Mouse (Mus musculus): Measurements from ENCODE around the gene Prickle3. TPM values are rescaled to one million over a fixed set of nuclear protein-coding genes. Genes with fewer than 3 reads are reported as not detected.

The Prickle3 gene
- 10 to 100 TPM; 16.4 to 18.7 TPM for total RNA-seq (2021)
- long read RNA-seq, experiment 1, partial matches to known transcripts: 0 of 6 reads
- long read RNA-seq, experiment 1, other reads (novel, unspliced or antisense): 1 of 6 reads
- long read RNA-seq, experiment 2, transcript Prickle3-201 (9 exons, 2,301 nt): major isoform, 6 of 14 reads
- long read RNA-seq, experiment 2, partial matches to known transcripts: 1 of 14 reads
- long read RNA-seq, experiment 2, other reads (novel, unspliced or antisense): 3 of 14 reads

DNA sequence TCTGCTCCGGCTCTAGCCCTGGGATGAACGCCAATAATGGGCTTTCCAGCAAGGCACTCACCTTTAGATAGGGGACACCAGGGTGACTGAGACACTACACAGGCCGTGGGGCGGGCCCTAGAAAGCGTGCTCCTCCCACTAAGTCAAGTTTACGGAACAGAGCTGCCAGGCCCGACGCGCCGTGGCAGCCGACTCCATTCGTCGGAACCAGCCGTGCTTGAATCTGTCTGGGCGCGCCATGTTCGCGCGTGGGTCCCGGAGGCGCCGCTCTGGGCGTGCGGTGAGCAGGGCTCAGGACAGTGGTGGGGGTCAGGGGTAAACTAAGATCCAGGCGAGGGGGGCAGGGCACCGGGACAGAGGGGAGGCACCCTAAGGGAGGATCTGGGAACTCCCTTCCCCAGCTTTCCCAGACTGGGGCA is at the start of gene Prickle3:
Gene Prickle3 (plus strand): TSS at position 40 of the 419 bp plus-strand sequence.
- DNase-seq (ENCODE audit: low spot score in 2 of 2): peak in 1 of 2 experiments; percentile 20

- DNase-seq (ENCODE audit: low spot score in 2 of 2): no peak
Measured at GRCm38 (mm10) chrX:7610035-7610434, 47.0 kb upstream of the Prickle3 start.

DNA sequence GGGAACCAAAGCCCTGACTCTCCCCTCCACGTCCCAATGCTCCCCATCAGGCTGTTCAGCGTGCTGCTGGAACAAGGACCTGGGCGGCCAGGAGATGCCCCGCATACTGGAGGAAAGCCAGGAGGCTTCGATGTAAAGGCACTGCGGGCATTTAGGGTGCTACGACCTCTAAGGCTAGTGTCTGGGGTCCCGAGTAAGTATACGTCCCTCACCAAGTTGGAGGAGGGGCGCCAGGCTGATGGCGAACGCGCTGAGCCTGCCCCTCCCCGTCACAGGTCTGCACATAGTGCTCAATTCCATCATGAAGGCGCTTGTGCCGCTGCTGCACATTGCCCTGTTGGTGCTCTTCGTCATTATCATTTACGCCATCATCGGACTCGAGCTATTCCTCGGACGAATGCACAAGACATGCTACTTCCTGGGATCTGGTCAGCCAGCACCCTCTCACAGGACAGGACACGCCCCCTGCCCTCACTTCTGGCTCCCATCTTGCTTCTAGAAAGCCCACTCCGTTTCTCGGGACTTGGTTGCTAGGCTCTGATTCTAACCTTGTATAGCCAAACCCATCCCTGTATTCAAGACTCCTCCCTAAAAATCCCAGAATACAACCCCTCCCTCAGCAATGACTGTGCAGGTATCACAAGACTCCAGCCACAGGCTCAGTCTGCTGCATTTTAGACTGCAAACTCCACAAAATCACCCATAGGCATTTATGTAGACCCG is 46.4 kb upstream of the Prickle3 start:
- DNase-seq (ENCODE audit: low spot score in 2 of 2): no peak

DNA sequence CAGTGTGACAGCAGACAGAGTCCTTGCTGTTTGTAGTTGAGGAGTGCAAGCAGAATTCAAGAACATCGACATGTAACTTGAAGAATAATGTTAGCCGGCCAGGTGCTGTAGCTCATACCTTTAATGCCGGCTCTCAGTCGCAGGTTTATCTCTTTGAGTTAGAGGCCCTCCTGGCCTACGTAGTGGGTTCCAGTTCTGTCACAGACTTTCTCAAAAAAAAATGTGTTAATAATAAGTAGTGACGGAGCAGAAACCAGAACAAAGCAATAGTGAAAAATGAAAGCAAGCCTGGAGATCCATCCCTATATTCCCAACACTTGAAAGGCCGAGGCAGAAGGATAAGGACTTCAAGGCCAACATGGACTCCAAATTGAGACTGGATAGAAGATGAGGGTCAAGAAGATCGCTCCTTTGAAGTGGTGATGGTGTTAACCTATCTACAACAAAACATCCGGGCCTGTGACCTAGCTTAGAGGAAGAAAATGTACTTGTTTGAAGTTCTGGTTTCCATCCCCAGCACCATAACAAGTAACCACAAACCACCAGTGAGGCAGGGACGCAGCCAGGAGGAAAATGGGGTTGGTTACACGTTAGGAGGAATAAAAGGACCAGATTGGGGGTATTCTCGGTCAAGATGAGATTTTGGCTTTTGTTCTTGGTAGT is 39.0 kb upstream of the Prickle3 start:
- DNase-seq (ENCODE audit: low spot score in 2 of 2): no peak

- DNase-seq (ENCODE audit: low spot score in 2 of 2): no peak
Measured at GRCm38 (mm10) chrX:7632560-7632959, 24.5 kb upstream of the Prickle3 start.

GRCm38 (mm10) chrX:7635101-7635500 is 22.0 kb upstream of the Prickle3 start:
- no peak for DNase-seq (ENCODE audit: low spot score in 2 of 2)

DNA sequence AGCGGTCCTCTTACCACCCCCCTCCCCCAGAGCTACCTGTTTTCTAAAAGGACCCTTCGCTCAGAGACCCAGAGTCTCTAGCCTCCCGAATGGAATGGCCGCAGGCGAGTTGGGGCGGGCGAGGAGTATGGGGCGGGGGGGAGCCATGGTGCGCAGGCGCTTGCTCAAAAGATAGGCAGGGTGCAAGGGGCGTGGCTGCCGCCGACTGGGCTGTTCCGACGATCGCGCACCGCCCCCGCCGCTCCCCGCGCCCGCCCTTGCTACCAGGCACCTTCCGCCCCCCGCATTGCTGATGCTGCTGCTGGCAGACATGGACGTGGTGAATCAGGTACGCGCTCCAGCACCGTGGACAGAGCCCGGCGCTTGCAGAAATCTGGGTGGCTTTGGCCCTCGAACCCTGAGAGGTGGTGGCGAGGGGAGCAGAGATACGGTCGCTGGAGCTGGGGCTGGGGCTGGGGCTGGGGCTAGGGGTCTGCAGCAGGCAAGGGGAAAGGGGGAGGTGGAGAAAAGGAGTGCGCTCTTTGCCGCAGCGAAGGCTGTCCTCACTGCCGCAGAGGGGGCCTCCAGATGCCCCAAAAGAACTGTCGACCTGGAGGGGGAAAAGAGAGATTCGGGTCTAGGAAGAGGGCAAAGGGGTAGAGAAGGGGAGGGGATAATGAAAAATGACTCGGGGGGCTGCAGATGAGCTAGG is 18.5 kb upstream of the Prickle3 start, which contains the start of gene Syp:
Gene Syp (plus strand): TSS at position 71 of the 691 bp plus-strand sequence.
- DNase-seq (ENCODE audit: low spot score in 2 of 2): peak; percentile 65 to 67

GRCm38 (mm10) chrX:7639536-7640325 is 17.3 kb upstream of the Prickle3 start:
- DNase-seq (ENCODE audit: low spot score in 2 of 2): no peak

GRCm38 (mm10) chrX:7640785-7641184 is 16.3 kb upstream of the Prickle3 start:
- no peak for DNase-seq (ENCODE audit: low spot score in 2 of 2)

DNA sequence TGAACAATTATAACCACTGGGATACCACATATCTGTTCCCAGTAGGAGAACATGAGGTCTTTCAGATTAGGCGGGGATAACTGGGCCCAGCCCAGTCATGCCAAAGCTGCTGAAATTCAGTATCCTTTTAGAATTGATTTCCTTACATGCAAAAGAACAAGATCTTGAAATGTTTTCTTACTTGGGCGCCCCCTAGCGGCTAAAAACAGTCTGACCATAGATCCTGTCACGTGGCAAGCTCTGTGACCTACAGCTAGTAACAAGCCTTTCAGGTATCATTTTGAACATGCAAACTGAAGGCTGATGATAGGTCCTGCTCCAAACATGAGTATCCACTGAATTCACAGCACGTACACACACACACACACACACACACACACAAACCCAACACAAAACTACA is 11.7 kb upstream of the Prickle3 start:
- peak; percentile 59 to 61 for DNase-seq (ENCODE audit: low spot score in 2 of 2)

GRCm38 (mm10) chrX:7648671-7649304 is 8.3 kb upstream of the Prickle3 start:
- peak in 1 of 2 experiments; percentile 57 for DNase-seq (ENCODE audit: low spot score in 2 of 2)

DNA sequence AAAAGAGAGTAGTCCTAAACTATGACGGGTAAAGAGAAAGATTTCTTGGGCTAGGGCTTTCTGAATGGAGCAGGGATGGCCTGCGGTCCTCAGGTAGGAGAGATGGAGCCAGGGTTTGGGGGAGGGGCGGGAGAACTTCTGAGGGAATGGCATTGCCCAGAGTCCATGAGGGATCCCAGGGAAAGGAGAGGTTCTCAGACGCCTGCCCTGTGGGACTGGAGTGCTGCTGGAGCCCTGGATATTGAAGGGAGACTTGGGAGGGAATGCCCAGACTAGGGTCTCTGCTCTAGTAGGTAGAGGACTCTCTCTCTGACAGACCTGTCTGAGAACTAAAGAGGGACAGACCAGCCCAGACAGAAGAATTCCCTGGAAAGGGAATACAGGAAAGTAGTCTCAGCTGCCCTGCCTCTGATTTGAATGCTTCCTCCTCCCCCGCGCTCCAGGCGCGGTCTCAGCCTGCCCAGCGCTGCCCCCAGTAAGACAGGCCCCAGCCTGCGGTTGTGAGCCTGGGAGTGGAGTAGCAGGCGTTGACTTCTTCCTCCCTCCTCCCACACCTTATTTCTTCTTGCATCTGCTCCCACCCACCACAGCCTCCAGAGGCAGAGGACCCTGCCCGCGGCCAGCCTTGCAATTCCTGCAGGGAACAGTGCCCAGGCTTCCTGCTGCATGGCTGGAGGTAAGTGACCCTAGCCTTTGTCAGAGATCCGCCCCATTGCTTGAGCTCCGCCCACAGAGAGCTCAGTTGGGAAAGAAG is 1.1 kb downstream of the Prickle3 start:
- no peak for DNase-seq (ENCODE audit: low spot score in 2 of 2)

DNA sequence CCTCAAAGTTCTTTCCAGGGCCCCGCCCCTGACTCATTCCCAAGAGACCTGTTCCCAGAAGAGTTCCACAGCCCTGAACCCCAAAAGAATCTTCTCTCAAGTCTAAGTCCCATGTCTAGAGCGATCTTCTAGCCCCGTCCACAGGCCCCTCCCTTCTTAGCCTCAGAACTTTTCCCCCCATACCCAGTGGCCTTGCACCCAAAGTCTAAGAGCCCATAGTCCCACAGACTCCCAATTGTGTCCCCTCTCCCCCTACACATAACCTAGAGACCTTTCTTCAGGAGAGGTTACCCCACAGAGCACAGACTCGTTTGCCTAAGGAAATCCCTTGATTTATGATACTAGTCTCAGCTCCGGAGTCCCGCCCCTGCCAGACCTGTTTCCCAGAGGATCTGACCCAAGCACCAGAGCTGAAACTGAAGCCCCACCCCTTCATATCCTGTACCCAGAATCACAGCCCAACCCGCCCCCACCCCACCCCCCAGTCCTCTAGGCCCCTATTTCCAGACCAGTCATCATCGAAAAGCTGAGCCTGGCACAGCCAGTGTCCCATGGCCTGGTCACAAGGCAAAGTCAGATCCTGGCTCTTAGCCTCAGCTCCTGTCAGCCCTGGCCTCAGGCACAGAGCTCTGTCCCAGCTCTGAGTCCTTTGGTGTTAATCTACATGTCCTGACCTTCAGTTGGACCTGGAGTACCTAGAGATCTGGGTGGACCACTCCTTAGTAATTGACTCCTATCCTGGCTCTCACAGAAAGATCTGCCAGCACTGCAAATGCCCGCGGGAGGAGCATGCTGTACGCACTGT is 1.9 kb downstream of the Prickle3 start:
- DNase-seq (ENCODE audit: low spot score in 2 of 2): no peak

DNA sequence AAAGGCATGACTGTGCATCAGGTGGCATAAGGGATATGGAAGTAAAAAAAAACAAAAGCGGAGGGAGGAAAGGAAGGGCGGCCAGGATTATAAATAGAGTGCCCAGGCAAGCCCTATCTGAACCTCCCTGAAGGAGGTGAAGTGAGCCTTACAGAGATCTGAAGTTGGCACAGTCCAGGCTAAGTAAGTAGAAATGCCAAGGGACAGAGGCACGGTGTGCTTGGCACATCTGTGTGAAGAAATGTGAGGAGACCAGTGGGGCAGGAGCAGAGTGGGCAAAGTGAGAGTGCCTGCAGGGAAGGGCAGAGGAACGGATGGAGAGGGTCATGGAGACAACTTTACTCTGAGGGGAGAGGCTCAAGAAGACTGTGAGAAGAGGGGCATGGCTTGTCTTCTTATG is 4.0 kb downstream of the Prickle3 start:
- no peak for DNase-seq (ENCODE audit: low spot score in 2 of 2)

- no peak for DNase-seq (ENCODE audit: low spot score in 2 of 2)
Measured at GRCm38 (mm10) chrX:7662936-7663335, 5.9 kb downstream of the Prickle3 start.

DNA sequence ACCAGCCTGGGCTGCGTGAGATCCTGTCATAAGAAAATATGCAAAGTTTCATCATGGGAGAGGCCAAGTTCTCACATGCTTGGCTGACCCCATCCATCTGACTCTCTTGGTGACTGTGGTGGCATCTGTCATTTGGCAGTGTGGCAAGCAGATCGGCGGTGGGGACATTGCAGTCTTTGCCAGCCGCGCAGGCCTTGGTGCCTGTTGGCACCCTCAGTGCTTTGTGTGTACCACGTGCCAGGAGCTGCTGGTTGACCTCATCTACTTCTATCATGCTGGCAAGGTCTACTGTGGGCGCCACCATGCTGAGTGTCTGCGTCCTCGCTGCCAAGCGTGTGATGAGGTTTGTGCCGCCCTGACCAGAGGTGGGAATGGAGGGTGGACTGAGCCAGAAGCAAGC is 7.7 kb downstream of the Prickle3 start:
- DNase-seq (ENCODE audit: low spot score in 2 of 2): no peak

- DNase-seq (ENCODE audit: low spot score in 2 of 2): no peak
Measured at GRCm38 (mm10) chrX:7665739-7666502, 8.9 kb downstream of the Prickle3 start.

GRCm38 (mm10) chrX:7670390-7670881 is 13.4 kb downstream of the Prickle3 start:
- DNase-seq (ENCODE audit: low spot score in 2 of 2): peak in 1 of 2 experiments; percentile 28

Data from adrenal gland, postnatal 4 days (tissue).